Mouse (Mus musculus): ENCODE data around the gene Mprip.

The Mprip gene

DNA sequence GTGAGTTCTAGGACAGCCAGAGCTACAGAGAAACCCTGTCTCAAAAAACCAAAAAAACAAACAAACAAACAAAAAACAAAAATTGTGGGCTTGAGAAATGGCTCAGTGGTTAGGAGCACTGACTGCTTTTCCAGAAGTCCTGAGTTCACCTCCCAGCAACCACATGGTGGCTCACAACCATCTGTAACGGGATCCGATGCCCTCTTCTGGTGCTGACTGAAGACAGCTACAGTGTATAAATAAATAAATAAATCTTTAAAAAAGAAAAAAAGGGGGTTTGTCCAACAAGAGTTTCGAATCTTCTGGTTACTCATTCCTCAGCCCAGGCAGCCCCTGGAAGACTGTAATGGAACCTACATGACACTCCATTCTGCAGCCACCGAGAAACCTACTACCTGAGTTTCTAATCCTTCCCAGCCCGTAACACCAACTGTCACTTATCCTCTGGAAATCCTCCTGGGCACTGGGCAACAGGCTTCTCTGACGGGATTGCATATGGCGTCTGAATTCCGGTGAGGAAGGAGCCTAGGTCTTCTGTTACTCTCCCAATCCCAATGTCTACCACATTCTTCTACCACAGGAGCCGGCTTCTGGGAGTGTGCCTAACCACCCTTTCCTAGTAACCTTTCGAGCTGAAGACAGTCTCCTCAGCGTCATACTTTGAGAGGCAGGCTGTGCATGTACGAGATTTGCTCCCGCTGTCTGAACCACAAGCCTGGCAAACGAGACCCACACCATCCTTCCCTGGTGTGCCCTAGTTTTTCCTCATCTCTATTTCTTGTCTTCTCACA is 147.3 kb downstream of the Mprip start:
- DNase-seq = no peak

DNA sequence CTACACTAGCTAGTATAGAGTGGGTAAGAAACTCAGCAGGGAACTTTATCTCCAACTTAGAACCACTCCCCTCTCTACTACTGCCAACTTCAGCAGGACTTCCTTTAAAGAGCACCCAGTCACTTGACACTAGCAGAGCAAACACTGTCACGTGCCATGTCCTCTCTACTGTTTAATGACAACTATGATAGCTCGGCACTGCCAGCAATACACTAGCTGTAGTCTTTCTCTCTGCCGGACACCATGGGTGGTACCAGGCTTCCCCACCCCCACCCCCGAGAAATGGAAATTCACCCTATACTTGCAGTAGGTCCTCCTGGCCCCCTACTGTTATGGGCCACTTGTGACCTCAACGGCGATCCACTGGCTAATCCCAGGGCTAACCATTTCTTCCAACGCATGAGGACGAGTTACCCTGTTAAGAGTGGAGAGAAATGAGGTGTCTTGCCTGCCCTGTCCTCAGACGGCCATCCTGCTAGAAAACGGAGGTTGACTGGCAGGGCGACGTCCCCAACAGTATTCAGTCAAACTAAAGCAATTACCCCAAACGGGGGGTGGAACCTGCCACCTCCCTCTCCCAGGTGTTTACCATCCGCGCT is 148.1 kb downstream of the Mprip start:
- no peak for DNase-seq

DNA sequence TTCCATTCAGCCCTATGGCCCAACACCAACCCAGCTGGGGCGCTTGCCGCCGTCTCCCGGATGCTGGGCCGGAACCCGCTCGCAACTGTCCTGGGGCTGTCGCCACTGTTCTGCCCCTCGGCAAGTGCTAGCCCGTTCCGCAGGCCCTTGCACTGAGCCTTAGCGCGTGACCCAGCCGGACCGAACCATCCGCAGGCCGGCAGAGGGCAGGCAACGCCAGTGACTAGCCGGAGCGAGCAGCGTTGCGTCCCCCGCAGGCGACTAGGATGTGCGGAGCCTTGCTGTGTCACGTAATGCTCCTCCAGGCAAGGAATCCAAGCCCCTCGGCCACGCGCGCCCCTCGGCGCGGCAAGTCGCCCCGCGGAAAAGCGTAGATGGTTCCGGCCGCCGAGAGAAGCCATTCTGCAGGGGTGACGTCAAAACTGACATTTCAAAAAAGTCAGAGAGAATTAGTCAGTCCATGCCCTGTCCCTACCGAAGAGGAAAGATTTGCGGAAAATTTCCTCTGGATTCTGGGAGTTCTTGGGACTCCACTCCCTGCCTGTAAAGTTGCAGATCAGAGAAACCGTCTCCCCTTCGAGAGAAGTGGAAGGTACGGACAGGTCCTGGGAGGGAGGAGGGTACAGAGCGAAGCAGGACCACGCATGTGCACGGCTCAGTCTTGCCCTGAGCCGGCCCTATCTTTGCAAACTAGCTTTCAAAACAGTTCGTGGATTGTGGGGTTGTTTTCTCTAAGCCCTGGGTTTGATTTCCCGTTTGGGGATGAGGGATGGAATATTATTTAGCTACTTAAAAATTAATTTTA is 148.8 kb downstream of the Mprip start, which contains the start of gene Flcn:
Gene Flcn (minus strand): TSS at position 347 of the 805 bp plus-strand sequence.
- DNase-seq = peak; percentile 88

DNA sequence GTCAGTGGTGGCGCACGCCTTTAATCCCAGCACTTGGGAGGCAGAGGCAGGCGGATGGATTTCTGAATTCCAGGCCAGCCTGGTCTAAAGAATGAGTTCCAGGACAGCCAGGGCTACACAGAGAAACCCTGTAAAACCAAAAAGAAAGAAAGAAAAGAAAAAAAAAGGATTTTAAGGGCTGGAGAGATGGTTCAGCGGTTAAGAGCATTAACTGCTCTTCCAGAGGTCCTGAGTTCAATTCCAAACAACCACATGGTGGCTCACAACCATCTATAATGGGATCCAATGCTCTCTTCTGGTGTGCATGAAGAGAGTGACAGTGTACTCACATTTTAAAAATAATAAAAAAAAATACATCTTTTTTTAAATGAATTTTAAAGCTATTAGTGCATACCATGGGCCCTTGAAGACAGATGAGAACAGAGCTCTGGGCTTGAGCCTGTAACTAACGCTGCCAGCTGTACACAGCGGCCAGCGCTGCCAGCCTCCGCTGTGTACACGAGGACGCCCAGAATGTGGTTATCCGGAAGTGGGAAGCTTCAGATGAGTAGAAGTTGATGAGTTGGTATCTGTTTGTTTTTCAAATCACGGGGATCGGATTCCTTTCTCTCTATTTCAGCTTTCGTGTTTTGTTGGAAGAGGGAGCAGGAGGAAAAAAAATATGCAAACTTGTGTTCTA is 149.5 kb downstream of the Mprip start:
- no peak for DNase-seq

DNA sequence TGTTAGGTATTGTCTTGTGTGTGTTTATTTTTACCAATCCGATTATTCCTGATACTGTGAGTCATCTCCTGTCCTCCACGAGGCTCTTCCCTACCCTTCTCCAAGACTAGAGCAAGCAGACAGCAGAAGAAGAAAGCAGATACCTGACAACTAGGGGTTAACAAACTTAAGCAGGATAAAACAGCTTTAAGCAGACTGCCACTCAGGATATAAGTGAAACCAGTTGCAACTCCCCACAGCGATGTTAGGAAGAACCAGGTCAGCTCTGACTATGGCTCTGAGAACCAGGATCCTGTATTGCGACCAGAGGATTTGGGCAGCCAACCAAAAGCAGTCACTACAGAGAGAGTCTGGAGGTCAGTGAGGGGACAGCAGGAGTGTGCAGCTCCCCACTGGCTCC is 150.1 kb downstream of the Mprip start:
- DNase-seq = no peak

DNA sequence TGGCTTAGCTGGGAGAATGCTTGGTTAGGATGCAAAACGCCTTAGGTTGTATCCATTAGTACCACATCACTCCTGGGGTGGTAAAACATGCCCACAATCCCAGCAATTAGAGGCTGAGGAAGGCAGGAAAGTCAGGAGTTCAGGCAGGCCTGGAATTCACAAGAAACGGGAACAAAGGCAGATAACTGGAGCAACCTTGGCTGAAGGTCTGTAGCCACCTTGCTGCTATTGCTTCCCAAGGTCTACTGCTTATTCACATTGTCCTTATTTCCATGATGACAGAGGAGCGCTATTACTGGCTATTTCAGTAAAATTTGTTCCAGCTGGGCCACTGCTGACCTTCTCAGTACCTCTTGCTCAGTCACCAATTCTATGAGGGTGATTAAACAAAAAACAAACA is 152.2 kb downstream of the Mprip start:
- no peak for DNase-seq

DNA sequence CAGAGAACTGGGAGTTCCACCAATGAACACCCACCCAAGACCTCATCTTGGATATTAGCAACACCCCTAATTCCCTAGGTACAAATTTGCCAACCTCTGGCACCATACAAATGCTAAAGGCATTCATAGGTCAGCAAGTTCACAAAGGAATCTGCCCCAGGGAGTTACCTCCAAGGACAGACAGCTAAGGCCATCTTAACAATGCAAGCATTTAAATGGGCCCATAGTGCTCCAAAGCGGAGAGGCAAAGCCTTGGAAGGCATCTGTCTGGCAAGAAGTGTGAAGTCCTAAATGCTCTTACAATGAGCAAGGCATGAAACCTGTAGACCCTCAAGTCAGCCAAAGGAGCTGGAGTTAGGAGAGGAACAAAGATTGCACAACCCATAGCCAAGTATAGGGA is 153.2 kb downstream of the Mprip start:
- DNase-seq = no peak

DNA sequence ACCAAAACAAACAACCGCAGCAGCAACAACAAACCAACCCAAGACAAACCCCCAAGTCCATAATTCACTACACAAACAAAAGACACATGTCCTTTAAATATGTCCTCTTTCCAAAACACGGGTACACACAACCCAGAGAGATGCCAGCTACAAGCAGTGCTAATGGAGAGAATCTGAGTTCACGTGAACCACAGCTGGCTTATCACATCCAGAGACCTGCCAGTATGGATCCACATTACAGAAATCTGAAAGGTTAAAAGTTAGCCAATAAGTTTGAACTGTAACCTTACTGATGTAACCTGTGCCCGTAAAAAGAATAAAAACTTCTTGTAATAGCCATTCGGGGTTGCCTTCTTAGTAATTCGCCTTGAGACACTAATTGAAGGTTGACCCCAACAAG is 153.8 kb downstream of the Mprip start:
- no peak for DNase-seq

DNA sequence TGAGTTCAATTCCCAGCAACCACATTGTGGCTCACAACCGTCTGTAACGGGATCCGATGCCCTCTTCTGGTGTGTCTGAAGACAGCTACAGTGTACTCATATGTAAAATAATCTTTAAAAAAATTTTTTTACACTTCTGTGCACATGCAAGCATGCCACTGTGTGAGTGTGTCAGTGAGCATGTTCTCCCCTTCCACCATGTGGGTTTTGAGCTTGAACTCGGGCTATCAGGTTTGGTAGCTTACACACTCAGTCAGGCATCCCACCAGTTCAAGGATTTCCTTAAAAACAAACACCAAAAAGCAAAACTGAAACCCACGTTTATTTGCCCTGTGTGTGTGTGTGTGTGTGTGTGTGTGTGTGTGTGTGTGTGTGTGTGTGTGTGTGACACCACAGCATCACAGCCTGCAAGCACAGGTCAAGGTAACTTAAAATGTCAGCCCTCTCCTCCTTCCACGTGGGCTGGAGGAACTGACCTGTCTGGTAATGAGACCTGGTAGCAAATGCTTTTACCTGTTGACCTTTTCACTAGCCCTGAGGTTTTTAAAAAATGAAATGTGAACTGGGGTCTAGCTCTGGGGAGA is 154.5 kb downstream of the Mprip start:
- DNase-seq = no peak

DNA sequence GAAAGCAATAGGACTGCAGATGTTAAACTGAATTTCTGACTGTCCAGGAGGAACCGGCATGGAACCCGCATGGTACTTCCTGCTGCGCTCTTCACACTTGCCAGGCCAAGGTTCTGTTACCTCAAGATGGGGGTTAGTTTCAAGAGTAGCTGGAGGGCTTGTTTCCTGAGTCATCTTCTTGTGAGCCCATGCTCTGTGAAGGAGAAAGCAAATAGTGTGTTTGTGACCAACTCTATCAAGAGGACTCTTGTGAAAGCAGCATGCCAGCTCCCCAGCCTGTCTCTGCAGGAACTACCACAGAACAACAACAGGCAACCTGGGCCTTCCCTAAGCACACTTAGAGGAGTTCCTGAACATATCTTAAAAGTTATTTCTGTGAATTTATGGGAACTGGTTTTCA is 156.8 kb downstream of the Mprip start:
- no peak for DNase-seq

DNA sequence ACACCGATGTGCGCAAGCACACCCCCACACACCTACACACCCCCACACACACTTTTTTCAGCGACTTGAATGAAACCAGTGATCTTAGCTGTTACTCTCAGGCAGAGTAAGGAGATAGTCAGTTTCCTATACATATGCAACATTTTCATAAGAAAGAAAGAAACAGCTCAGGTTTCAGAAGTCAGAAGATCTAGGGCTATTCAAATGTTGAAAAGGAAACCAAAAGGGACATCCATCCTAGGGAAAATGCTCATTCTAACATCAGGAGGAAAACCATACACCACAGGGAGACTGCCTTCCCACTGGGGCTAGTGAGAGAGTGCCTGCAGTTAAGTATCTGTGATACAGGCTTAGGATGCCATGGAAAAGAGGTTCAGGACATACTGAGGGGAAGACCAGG is 160.5 kb downstream of the Mprip start:
- DNase-seq = no peak
